Mouse (Mus musculus) ES-Bruce4 (cell line): Measurements from ENCODE around the gene Wdr24.

Experiments
- CTCF ChIP-seq: IDR thresholded peaks from one replicate; pipeline ENCODE4 v1.8.1; 2011; ENCODE audit warnings: low read depth, low read length
- EP300 ChIP-seq: IDR thresholded peaks from 2 replicates; pipeline ENCODE4 v1.6.1; 2011; ENCODE audit warnings: low read depth, low read length; ENCODE audit not compliant: insufficient read depth
- POLR2A ChIP-seq: IDR thresholded peaks from one replicate; pipeline ENCODE4 v1.8.1; 2011; ENCODE audit warnings: low read length; ENCODE audit not compliant: insufficient read depth

GRCm38 (mm10) chr17:25860832-25861703 is 37.6 kb downstream of the Wdr24 start, which contains the start of gene Wdr90:
- TF ChIP-seq POLR2A (peak; percentile 33), EP300 (0 out of 2 replicates have a peak, but pooled peaks have one; percentile 60), CTCF (no peak)
